Mouse (Mus musculus): ENCODE measurements around the gene Socs1.

Socs1 gene

DNA sequence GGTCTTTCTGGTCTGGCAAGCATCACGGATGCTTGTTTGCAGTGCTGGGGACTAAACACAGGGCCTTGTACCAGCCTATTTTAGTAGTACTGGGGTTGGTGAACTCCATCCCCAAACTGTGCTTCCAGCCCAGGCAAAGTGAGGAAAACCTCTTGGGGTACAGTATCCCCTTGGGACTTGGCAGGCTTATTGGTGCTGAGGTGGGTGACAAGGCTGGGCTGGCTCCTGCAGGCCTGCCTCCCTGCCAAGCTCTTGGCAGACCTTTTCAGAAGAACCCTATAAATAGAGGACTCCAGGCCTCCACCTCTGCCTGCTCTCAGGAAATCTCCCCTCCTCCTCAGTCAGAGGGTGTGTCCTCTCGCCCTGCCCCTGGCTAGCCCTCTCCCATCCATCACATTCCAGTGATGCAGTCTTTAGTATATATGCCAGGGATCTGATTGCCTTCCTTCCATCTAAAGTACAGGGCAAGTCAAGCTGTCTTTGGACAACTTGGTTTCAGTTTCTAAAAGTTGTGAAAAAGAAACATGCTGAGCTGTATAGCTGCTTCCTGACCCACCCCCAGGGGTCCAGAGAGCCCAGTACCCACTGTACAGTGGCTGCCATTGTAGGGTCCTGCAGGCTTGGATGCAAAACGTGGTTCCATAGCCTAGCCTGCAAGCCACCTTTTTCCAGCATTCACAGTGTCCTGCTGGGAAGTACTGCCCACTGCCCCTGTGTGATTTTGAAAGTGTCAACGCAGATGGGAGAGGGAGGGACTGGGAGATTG is 1.6 kb upstream of the Socs1 start:
- DNase-seq (ENCODE audit: low read depth, low spot score) = no peak

DNA sequence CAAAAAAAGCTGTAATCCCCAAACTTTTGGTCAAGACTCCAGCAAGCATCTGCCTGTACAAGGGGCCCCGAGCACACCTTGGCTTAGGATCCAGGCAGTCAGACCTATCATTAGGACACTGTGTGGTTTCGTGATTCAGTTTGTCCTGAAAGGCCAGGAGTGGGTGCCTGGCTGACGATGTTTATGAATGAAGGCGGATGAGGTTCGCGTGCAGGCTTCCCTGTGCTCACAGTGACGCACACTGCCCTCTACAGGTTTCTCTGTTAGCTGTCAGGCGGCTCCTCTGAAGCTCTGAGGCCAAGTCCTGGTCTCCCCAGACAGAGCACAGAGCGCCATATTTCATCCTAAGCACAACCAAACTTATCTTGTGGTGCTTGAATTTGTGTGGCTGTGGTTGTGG is 952 bp upstream of the Socs1 start:
- peak; percentile 90 for DNase-seq (ENCODE audit: low read depth, low spot score)

DNA sequence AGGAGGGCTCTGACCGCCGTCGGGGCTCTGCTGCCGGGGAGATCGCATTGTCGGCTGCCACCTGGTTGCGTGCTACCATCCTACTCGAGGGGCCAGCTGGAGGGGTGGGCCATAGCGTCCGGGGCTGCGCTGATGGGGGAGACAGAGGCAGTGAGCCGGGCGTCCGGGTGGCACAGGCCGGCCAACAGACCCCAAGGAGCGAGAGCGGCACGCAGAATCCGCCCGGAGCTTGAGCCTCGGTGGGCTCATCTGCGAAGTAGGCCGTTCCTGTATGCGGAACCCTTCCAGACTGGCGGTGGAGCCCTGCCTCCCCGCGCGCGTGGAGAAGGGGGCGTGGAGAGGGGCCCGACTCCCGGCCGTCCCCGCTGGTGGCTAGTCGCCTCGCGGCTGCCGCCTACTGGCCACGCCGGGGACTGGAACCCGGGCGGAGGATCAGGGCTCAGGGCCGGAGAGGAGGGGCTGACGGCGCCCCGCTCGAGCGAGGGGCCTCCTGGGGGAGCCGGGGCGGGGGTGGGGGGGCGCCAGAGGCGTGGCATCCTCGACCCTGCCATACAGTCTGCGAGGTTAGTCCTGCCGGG is 454 bp downstream of the Socs1 start:
- DNase-seq (ENCODE audit: low read depth, low spot score) = peak; percentile 79

DNA sequence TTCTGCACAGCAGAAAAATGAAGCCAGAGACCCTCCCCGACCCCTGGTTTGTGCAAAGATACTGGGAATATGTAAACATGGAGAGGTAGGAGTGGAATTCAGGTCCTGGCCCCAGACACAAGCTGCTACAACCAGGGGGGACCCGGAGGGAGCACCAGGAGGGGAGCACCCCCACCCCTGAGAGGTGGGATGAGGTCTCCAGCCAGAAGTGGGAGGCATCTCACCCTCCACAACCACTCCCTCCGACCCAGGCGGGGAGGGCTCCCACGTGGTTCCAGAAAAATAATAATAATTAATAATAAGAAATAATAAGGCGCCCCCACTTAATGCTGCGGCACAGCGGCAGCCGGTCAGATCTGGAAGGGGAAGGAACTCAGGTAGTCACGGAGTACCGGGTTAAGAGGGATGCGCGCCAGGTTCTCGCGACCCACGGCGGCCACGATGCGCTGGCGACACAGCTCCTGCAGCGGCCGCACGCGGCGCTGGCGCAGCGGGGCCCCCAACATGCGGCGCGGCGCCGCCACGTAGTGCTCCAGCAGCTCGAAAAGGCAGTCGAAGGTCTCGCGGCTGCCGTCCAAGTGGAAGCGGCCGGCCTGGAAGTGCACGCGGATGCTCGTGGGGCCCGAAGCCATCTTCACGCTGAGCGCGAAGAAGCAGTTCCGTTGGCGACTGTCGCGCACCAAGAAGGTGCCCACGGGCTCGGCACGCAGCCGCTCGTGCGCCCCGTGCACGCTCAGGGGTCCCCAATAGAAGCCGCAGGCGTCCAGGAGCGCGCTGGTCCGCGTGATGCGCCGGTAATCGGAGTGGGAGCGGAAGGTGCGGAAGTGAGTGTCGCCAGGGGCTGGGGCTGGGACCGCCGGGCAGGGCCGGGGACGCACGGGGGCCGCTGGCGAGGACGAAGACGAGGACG is 1.2 kb downstream of the Socs1 start:
- DNase-seq (ENCODE audit: low read depth, low spot score) = no peak

DNA sequence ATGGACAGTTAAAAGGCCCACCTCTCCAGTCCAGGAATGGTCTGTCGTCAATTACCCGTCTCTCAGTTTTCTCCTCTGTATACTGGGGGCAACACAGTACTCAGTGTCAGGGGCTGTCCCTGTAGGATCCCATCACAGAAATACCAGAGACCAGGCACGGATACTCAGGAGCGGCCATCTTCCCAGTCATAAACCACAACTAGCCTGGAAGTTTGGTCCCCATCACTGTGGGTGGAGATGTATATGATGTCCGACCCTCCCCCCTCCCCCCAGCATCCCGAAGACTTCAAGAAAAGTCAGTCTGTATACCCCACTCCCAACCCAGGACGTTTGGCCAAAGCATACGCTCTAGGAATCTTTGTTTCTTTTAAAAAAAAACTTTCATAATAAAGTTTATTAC is 1.9 kb downstream of the Socs1 start:
- DNase-seq (ENCODE audit: low read depth, low spot score) = no peak

DNA sequence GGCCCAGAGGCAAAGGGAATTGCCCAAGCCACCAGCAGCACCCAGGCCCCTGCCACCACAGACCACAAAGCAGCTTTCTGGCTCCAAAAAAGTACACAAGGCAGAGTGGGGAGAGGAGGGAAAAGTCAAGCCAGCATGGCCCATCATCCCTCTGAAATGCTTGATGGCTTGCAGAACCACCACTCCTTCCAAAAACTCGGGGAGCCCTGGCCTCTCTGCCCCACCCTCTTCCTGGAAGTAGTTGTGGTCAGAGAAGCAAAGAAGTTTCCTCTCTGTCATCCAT is 2.2 kb downstream of the Socs1 start:
- no peak for DNase-seq (ENCODE audit: low read depth, low spot score)

DNA sequence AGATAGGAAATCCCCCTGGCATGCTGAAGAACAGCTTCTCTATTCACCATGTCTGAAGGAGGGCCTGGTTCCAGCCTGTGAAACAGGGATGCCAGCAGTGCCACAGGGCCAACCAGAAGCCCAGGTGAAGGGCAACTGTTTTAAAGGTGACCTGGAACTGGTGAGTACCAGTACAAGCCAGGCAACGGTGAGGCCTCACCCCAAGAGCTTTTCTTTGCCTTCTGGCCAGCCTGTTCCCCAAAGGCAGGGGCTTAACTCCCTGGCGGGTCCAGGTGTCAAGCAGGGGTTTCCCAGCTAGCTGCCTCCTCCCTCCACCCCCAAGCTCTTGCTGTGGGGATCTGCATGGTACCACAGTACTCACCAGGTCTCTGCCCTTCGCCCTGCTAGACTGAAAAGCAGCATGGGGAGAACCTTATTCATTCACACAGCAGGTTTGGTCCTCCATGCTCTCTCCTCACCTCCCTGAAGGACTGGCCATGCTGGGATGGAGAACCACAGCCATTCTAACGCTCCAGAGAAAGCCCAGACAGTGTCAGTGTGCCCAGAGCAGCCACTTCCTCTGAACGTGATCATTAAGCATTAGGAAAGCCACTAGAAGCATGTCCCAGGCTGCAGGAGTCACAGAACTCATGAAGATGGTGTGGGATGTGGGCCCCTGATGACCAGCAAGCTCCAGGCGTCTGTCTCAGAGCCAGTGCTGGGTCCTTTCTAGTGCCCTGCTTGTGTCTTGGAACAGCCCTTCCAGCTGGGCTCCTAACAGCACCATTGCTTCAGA is 2.8 kb downstream of the Socs1 start:
- no peak for DNase-seq (ENCODE audit: low read depth, low spot score)

DNA sequence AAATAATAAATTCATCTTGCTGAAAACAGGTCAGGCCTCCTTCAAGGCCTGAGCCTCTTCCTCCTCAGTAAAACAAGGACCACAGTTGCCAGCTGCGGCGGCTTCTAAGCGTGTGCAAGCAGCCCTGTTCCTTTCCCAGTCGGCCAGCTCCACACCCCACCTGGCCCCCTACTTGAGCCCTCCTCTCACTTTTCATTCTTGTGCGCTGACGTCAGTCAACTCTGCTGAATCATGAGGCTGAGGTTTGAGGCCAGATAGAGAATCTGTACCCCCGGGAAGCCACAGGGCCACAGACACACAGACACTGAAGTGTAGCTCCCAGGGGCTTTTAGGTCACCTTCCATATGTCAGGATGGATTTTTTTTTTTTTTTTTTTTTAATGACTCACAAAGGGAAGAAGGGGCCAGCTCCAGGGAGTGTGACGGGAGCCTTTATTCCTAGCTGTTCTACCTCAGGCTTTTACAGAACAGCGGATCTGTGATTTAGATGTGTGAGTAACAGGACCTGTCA is 3.4 kb downstream of the Socs1 start:
- no peak for DNase-seq (ENCODE audit: low read depth, low spot score)

DNA sequence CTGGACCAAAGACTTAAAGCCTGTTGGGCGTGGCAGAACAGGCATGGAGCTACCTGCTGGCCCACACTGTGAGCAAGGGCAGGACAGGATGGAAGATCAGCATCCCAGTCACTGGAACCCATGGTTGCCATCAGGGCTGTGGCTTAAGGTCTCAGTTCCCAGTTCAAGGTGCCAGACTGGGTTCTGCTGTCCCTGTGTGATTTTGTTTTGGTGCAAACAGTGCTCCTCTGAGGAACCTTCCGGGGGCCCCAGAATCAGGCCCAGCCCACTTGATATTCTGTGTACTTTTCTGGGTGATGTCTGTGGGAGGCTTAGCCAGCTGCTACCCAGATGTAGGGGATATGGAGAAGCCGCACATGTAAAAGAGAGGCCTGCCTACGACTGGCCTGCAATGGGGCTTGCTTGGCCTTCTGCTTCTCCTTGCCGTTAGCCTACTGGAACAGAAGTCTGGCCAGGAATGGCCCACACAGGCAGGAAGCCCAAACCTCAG is 4.7 kb downstream of the Socs1 start:
- no peak for DNase-seq (ENCODE audit: low read depth, low spot score)

DNA sequence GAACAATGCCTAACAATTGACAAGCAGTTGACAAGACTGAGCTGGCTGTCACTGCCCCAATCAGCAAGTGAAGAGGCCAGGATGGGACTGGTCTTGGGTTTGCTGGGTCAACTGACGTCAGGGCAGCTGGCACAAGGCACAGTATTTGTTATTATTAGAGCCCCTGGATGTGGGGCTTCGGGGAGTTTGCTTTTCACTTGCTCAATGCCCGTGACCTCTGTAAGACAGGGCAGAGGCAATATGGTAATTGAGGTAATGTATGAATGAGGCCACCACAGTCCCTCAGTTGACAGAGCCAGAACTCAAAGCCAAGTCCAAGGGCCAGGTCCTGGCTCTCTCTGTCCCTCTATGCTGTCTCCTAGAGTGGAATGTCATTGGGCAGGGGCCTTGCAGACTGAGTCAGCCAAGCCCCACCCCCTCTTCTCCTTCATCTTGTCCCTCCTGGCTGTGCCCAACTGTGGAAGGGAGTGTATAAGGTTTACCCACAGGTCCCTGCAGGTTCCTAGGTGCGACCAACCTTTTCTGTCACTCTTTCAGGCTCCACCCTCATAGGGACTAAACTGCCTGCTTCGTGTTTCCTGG is 7.7 kb downstream of the Socs1 start:
- DNase-seq (ENCODE audit: low read depth, low spot score) = no peak

DNA sequence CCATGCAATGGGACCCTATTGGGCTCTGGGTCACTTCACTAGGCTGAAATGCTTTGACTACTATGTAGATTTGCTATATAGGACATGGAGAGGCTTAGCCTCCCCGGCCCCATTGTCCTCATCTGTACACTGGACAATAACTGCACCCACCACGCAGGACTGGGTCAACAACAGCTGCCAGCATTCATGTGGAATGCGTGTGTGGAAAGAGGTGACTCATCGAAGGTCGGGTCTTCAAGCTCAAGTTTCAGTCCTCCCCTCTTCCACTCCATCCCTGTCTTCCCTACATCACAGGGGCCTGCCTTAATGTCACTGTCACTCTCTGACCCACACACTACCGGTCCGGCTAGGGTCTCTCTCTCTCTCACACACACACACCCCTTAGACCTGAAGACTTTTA is 9.0 kb downstream of the Socs1 start:
- DNase-seq (ENCODE audit: low read depth, low spot score) = no peak

DNA sequence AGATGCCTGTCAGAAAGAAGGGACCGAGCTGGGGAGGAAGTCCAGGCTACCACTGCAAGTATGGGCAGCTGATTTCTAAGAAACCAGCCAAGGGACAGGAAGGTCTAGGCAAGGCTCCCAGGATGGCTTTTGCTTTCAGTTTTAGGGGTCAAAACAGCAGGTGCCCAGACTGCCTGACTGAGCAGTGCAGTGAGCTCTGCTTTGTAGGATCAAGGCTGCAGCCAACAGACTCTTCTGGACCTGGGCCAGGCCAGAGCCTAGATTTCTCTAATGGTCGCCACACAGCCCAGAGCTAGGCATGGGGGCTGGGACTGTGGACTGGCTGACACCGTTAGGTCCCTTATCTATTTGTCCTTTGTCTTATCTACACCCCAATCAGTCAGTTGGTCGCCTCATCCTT is 10.6 kb downstream of the Socs1 start:
- DNase-seq (ENCODE audit: low read depth, low spot score) = no peak

DNA sequence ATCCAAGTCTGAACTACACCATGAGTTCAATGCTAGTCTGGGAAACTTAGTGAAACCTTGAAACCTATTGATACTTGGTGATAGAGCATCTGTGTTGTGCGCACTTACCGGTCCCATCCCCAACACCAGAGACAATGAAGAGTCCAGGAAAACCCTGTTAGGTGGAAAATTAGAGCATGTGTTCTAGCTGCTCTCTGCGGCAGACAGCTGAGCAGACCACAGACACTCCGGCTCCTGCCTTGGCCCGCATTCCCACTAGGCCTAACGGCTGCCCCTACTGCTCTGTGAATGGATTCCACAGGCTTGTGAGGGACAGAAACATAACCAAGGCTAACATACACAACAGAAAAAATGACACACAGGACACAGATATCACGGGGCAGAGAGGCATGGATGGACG is 11.8 kb downstream of the Socs1 start:
- DNase-seq (ENCODE audit: low read depth, low spot score) = no peak

DNA sequence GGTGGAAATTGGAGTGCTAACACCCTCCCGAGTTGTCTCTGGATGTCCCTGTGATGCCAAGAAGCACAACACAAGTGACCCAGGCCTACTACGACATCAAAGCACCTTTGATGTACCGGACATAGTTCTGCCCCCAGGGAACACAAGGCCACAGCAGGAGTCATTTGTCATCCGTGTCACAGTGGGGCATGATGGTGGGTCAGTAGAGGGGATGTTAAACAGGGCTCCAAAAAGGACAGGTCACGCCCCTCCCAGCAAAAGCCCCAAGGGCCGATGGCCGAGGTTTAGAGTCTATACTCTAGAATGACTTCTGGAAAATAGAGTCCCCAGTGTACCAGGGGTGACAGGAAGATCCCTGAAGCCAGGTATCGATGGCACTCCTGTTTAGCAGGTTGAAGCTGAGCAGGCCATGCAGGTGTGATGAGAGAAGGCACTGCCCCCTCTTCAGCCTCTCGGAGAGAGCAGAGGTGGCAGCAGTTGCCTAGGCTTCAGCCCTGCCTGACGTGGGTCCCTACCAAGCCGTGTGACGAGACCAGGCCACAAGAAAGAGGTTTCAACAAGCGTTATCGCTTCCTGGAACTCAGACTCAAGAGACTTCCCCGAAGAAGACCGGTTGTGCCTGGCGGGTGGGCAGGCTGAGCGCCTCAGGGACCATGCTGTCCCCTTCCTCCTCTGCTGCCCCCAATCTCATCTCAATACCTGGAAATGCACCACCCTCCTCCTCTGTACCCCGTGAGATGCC is 13.4 kb downstream of the Socs1 start:
- no peak for DNase-seq (ENCODE audit: low read depth, low spot score)

DNA sequence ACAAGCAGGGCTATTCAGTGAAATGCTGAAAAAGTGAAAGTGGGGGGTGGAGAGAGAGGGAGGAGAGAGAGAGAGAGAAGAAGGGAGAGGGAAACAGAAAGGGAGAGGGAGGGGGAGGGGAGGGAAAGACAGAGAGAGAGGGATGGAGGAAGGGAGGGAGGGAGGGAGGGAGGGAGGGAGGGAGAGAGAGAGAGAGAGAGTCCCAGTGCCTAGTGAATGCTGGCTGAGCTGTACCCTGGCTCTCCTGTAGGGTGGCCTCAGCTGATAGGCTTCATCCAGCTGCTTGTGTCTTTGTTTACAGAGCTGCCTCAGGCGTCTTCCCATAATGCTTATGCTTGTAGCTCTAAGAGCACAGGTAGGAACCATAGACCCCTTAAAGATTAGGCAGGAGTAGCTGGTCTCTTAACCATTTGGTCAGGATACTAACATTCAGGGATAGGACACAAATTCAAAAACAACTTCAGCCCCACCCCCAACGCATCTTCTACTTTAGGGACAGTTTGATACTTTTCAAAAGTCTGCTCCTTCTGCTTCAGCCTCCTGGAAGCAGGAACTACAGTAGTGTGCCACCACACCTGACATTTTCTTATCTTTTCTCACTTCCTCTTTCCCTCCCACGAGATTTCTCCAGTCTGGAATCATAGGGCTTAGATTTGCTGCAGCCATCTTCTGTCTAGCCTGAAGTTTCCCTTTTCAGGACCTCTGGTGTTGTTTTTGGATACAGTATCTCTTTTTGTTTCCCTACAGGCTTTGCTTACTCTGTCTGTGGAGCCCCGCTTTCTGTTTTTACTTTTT is 14.6 kb downstream of the Socs1 start:
- DNase-seq (ENCODE audit: low read depth, low spot score) = no peak

DNA sequence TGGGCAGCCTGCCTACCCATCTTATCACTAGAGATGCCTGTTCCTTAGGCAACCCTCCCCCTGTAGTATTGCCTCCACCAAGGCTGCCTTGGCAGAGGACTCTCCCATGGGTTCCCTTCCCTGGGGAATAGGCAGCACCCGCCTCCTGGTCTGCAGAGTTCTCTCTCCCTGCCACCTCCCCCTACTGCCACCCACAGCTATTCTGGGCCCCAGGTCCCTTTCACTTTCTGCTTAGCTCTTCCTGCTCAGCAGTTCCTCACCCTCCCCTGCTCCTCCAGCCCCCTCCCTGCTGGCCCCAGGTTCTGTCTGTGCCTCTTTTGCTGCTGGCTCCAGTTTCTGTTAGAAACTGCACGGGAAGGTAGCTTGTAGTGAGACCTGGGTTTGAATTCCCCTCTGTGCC is 15.7 kb downstream of the Socs1 start:
- DNase-seq (ENCODE audit: low read depth, low spot score) = no peak

DNA sequence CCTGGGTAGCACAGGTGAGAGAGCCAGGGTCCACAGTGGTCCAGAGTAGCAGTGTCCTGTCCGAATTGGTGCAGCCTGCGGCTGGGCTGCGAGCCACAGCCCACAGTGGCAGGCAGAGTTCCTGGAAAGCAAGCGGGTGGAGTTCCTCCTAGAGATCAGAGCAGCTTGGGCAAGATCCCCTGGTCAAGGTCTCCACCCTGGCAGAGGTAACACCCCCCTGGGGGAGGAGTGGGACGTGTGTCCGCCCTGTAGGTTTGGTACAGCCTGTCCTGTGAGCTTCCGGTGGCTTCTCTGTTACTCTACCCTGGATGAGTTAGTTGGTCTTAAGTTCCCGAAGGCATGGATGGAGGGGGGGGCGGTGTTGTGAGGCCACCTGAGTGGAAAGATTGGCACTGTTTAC is 16.5 kb downstream of the Socs1 start:
- no peak for DNase-seq (ENCODE audit: low read depth, low spot score)

DNA sequence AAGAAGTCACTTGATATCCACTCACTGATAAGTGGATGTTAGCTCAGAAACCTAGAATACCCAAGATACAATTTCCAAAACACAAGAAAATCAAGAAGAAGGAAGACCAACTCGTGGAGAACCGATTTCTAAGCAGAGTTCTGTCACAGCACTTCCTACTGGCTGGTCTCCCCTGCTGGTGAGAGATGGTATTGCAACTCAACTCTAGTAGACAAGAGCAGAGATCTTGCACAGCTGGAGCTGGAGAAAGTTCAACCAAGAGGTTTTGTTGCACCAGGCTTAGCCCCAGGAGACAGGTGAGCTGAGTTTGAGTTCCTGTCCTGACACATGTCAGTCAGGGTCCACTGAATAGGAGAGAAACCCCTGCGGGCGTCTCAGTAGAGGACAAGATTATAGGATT is 18.2 kb downstream of the Socs1 start:
- DNase-seq (ENCODE audit: low read depth, low spot score) = peak; percentile 77

DNA sequence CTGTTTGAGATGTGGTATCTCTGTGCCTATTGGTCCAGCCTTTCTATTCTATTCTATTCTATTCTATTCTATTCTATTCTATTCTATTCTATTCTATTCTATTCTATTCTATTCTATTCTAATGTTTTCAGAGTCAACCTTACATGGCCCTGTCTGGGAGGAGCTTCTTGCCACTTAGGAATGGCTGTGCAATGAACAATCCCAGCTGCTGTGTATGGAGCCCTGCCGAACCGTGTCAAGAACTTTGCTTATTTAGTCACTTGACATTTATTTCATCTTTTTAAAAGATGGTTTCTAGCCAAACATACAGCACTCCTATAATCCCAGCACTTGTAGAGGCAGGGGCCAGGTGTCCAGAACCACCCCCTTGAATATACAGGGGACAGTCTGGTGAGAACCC is 21.0 kb downstream of the Socs1 start:
- DNase-seq (ENCODE audit: low read depth, low spot score) = no peak
